Mouse (Mus musculus) forebrain, embryonic 12.5 days (tissue): ENCODE data around the gene Ankdd1a. TPM values are rescaled to one million over a fixed set of nuclear protein-coding genes. Genes with fewer than 3 reads are reported as not detected.

ENCODE experiments used
- ATAC-seq: fragments of 200-750 bp; cut with Nextera tagmentation; 2 replicates; pipeline ENCODE4 v1.8.0; 2017; ENCODE audit warnings: moderate TSS enrichment; ENCODE audit not compliant: low FRiP score
- H3K27ac ChIP-seq: fragments of 300-500 bp; sonication (generic); 2 replicates; pipeline ENCODE4 v1.5.1; 2016; ENCODE audit warnings: mild to moderate bottlenecking
- H3K27me3 ChIP-seq: fragments of 300-500 bp; sonication (generic); 2 replicates; pipeline ENCODE4 v1.6.1; 2016; ENCODE audit warnings: mild to moderate bottlenecking
- H3K36me3 ChIP-seq: fragments of 300-500 bp; sonication (generic); replicated peaks from 2 replicates; pipeline ENCODE4 v1.6.1; 2016; ENCODE audit warnings: mild to moderate bottlenecking
- H3K4me1 ChIP-seq: fragments of 300-500 bp; sonication (generic); 2 replicates; pipeline ENCODE4 v1.6.1; 2016
- H3K4me2 ChIP-seq: fragments of 300-500 bp; sonication (generic); 2 replicates; pipeline ENCODE4 v1.6.1; 2016; ENCODE audit warnings: mild to moderate bottlenecking, moderate library complexity
- H3K4me3 ChIP-seq: fragments of 300-500 bp; sonication (generic); replicated peaks from 2 replicates; pipeline ENCODE4 v1.5.1; 2016; ENCODE audit warnings: mild to moderate bottlenecking
- H3K9ac ChIP-seq: fragments of 300-500 bp; sonication (generic); 2 replicates; pipeline ENCODE4 v1.6.1; 2016; ENCODE audit warnings: mild to moderate bottlenecking
- H3K9me3 ChIP-seq: fragments of 300-500 bp; sonication (generic); 2 replicates; pipeline ENCODE4 v1.6.1; 2016
- WGBS: fragments of 180-500 bp; shearing (Covaris S2); methylation state at CpG from one replicate; pipeline ENCODE4 v1.1.7; 2016; 5-methylcytosine and 5-hydroxymethylcytosine counted together
- polyA plus RNA-seq: library from polyadenylated mRNA; unstranded; fragments of >200 nt; fragmentation: Nextera tagmentation; extraction: Ambion mirVana; gene quantifications from 2 replicates; pipeline ENCODE4 v1.2.1, GENCODE M21; 2016

Ankdd1a gene
- polyA plus RNA-seq, 1 experiment from 2014 or later, result 0.18 TPM

DNA sequence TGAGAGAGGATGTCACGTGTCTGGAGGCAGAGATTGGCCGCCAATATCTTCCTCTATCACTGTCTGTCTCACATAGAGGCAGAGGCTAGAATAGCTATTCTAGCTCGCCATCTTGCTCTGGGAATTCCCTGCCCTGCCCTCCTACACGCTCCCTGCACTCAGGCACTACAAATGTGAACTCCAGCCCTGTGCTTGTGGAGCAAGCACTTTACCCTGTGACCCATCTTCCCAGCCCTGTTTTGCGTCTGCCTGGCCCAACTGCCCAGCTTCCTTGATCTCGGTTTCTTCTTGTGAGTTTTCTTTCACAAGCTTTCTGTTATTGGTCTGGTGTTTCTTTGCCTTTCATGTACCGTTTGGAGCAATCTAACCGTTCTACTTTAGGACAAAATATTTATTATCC, 40.8 kb downstream of the Ankdd1a start:
- 89% methylated on average over 8 of the region's 8 CpGs for WGBS
- Histone ChIP-seq H3K4me2 (no peak overlapping the region), H3K4me3 (no peak overlapping the region), H3K9ac (no peak overlapping the region), H3K36me3 (peaks cover 83% of the 10 kb centered on the region), H3K27me3 (no peaks in the 10 kb centered on the region; the same call in 1 of the 2 replicates), H3K4me1 (no peaks in the 10 kb centered on the region), H3K27ac (no peak overlapping the region), H3K9me3 (no peaks in the 10 kb centered on the region)
- ATAC-seq, result no peak

DNA sequence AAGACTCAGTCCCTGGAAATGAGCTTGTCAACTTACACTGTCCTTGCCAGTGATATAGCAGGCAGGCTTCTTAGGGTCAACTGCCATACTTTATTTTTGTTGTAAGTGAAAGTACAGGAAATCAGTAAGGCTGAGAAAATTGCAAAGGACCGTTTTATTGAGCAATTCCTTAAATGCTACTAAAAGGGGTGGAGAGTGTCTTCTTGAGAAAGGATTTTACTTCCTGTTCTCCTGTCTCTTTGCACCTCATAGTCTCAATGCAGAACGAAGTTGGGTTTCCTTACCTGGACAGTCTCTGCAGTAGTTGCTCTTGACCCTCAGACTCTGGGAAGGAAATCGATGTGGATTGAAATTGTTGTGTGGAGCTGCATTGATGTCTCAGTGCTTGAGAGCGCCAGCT, 47.2 kb downstream of the Ankdd1a start:
- no peak for ATAC-seq
- no peak overlapping the region for H3K27ac ChIP-seq
- H3K36me3 ChIP-seq, result peaks cover 65% of the 10 kb centered on the region
- no peaks in the 10 kb centered on the region; the same call in 1 of the 2 replicates for H3K27me3 ChIP-seq
- WGBS, result 95% methylated on average over 4 of the region's 4 CpGs
- no peak overlapping the region for H3K9ac ChIP-seq
- H3K4me2 ChIP-seq, result no peak overlapping the region
- H3K4me3 ChIP-seq, result no peak overlapping the region
- H3K9me3 ChIP-seq, result no peaks in the 10 kb centered on the region
- H3K4me1 ChIP-seq, result 0 out of 2 replicates have a peak, but pooled peaks cover 4% of the 10 kb centered on the region

DNA sequence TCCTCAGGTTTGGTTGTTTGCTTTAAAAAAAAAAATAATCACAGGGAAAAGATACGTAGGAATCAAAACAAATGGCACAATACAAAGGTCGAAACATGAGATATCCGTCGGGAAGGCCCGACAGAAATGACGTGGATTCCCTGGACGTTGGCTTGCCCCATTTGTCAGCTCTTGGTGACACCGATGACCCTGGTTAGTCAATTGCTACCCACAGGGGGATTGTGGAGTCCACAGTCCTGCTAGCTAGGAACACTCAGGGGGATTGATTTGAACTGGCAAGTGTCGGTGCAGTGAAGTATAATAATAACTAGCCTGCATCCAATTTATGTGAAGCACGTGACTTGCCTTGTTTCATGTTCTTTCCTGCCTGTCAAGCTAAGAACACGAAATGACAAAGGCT, 52.3 kb downstream of the Ankdd1a start:
- Histone ChIP-seq H3K27me3 (no peaks in the 10 kb centered on the region), H3K4me2 (no peak overlapping the region), H3K27ac (no peak overlapping the region), H3K4me1 (peaks cover 8% of the 10 kb centered on the region), H3K9me3 (no peaks in the 10 kb centered on the region), H3K9ac (no peak overlapping the region), H3K4me3 (no peak overlapping the region), H3K36me3 (peaks cover 50% of the 10 kb centered on the region)
- no peak for ATAC-seq
- 79% methylated on average over 11 of the region's 11 CpGs for WGBS

DNA sequence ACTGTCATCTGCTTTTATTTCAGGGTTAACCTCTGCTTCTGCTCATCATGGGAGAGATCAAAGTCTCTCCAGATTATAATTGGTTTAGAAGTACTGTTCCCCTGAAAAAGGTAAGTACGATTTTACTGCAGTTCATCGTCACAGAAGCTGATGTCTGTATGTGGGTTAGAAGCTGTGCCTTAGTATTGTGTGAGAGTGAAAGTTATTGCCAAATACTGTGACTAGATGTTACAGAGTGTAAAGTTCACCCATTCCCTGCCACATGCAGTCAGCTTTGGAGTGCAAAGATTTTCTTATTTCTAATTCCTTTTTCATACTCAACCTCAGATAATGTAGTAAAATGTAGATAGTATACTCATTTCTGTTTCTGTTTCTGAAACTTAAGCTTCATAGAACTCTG, 54.8 kb downstream of the Ankdd1a start:
- H3K36me3 ChIP-seq, result peaks cover 38% of the 10 kb centered on the region
- no peaks in the 10 kb centered on the region for H3K9me3 ChIP-seq
- H3K27me3 ChIP-seq, result no peaks in the 10 kb centered on the region
- no peak overlapping the region for H3K27ac ChIP-seq
- WGBS, result 82% methylated on average over 2 of the region's 2 CpGs
- H3K9ac ChIP-seq, result no peak overlapping the region
- H3K4me2 ChIP-seq, result no peak overlapping the region
- no peak for ATAC-seq
- H3K4me1 ChIP-seq, result peaks cover 22% of the 10 kb centered on the region
- no peak overlapping the region for H3K4me3 ChIP-seq

DNA sequence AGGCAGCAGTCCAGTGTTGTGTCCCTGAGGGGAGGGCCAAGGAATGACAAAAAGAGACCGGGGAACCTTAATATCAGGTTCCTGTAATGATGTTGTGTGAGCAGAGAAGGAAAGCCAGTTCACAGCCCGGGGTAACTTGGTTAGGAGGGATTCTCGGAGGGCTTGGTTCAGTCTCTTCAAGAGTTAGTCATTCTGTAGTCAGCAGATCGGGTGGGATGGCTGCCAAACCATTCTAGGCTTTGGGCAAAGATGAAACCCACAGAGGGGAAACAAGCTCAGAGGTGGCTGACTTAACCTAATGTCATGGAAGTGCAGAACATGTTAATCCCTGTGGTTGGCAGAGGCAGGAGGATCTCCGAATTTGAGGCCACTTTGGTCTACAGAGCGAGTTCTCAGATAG, 55.8 kb downstream of the Ankdd1a start:
- WGBS, result 96% methylated on average over 6 of the region's 6 CpGs
- Histone ChIP-seq H3K27ac (no peak overlapping the region), H3K36me3 (peaks cover 28% of the 10 kb centered on the region), H3K9ac (no peak overlapping the region), H3K27me3 (no peaks in the 10 kb centered on the region), H3K4me3 (no peak overlapping the region), H3K4me2 (no peak overlapping the region), H3K9me3 (no peaks in the 10 kb centered on the region), H3K4me1 (peaks cover 23% of the 10 kb centered on the region)
- no peak for ATAC-seq

DNA sequence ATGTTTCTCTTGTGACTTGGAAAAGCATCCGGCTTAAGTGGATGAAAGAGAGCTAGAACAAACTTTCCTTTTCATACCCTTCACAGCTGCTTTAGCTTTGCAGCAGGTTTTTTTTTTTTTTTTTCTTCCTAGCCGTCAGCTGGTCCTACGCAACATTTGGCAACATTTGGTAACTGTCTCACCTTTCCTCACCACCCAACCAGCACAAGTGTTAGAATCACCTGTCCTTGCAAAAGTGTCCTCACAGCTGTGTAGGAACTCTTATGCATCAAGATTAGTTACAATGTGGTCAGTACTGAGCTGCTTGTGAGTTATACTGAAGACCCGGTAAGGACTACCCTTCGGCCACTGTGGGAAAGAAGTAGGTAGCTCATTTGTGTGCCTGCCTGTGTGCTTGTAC, 57.4 kb downstream of the Ankdd1a start:
- 84% methylated on average over 5 of the region's 5 CpGs for WGBS
- Histone ChIP-seq H3K36me3 (peaks cover 18% of the 10 kb centered on the region), H3K9ac (no peak overlapping the region), H3K27me3 (no peaks in the 10 kb centered on the region), H3K27ac (no peak overlapping the region), H3K4me3 (no peak overlapping the region), H3K4me1 (peaks cover 23% of the 10 kb centered on the region), H3K9me3 (no peaks in the 10 kb centered on the region), H3K4me2 (no peak overlapping the region)
- no peak for ATAC-seq

DNA sequence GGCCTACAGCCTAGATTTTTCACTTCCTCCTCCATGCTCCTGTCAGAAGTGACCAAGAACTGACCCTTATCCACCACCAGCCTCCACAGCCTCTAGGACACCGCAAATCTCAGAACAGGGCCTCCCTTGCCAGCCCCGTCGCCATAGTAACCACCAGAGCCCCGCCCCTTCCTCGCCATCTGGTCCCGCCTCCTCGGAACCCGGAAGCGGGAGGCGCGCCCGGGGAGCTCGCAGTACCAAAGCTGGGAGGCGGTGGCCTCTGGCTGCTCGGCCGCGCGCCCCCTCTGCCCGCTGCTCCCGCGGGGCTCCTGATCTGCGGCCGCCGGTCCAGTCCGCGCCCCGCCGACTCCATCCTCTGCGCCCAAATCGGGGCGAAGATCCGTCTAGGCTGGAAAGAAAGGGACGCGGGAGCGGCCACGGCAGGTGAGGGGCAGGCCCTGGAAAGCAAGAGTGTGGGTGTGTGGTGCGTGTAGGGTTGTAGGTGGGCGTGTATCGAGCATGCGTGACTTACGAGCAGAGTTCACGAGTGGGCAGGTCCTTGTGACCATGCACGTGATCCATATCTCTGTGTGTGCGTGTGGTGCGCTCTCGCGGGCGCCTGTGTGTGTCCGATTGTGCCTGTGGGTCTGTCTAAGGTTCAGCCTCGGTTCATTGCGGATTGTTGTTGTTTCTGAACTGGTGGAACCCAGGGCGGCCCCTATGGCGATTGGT, 59.1 kb downstream of the Ankdd1a start, which contains the start of gene Spg21:
TSS of gene Spg21 (plus strand) at position 216 of the 711 bp plus-strand sequence.
- H3K27me3 ChIP-seq, result no peaks in the 10 kb centered on the region
- H3K4me1 ChIP-seq, result peaks cover 23% of the 10 kb centered on the region
- peak within 1 kb of the TSS; percentile 83 for H3K27ac ChIP-seq
- no peaks in the 10 kb centered on the region for H3K9me3 ChIP-seq
- H3K4me3 ChIP-seq, result peak within 1 kb of the TSS; percentile 87
- H3K36me3 ChIP-seq, result peaks cover 8% of the 10 kb centered on the region
- H3K4me2 ChIP-seq, result peak within 1 kb of the TSS; percentile 64
- under 1% methylated on average over 53 of the region's 53 CpGs for WGBS
- peak; percentile 98 for ATAC-seq
- peak within 1 kb of the TSS; percentile 89 for H3K9ac ChIP-seq

DNA sequence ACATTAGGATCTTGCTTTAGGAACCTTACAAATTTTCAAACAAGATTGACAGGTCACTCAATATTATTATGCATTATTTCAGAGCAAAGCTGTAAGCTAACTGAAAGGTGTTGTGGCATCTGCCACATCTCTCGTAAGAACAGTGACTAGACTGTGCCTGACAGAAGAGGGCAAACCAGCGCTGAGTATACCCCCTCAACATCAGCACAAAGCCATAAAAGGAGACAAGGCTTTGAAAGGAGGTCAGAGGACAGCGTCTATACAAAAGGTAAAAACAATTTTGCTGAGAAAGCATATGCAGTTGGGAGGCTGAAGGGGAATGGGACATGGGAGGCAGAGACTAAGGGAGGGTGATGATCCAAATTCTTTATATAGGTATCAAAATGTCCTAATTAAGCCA, 59.8 kb downstream of the Ankdd1a start:
- ATAC-seq, result peak; percentile 11; the same call in 1 of the 2 replicates
- 0 out of 2 replicates have a peak overlapping the region, but pooled peaks have one; percentile 29 for H3K9ac ChIP-seq
- no peaks in the 10 kb centered on the region for H3K9me3 ChIP-seq
- H3K27ac ChIP-seq, result peak overlapping the region; percentile 83
- peaks cover 23% of the 10 kb centered on the region for H3K4me1 ChIP-seq
- no peaks in the 10 kb centered on the region for H3K27me3 ChIP-seq
- peaks cover 1% of the 10 kb centered on the region; the same call in 1 of the 2 replicates for H3K36me3 ChIP-seq
- H3K4me3 ChIP-seq, result peak overlapping the region; percentile 87
- H3K4me2 ChIP-seq, result peak overlapping the region; percentile 64
- 35% methylated on average over 3 of the region's 3 CpGs for WGBS

DNA sequence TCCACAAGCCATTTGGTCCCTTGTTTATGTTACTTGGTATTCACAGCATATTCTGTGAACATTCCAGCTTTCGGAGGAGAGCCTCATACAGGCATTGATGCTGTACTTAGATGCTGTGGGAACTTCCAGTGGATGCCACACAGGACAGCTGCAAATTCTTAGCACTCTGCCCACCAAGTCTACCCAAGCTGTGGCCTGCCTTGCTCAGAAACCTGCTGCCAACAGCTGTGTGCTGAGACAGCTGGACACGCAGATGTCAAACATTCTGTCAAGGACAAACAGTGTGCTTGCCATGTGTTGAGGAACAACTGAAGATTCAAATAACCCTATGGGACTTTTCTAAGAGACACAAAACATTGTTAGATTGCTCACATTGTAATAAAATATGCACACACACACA, 61.0 kb downstream of the Ankdd1a start:
- no peaks in the 10 kb centered on the region for H3K27me3 ChIP-seq
- H3K9ac ChIP-seq, result no peak overlapping the region; the same call in 1 of the 2 replicates
- no peak overlapping the region for H3K27ac ChIP-seq
- H3K4me1 ChIP-seq, result peaks cover 23% of the 10 kb centered on the region
- H3K4me2 ChIP-seq, result no peak overlapping the region
- WGBS, result 93% methylated on average over 2 of the region's 2 CpGs
- H3K4me3 ChIP-seq, result no peak overlapping the region
- no peak for ATAC-seq
- H3K36me3 ChIP-seq, result no peaks in the 10 kb centered on the region
- no peaks in the 10 kb centered on the region for H3K9me3 ChIP-seq

DNA sequence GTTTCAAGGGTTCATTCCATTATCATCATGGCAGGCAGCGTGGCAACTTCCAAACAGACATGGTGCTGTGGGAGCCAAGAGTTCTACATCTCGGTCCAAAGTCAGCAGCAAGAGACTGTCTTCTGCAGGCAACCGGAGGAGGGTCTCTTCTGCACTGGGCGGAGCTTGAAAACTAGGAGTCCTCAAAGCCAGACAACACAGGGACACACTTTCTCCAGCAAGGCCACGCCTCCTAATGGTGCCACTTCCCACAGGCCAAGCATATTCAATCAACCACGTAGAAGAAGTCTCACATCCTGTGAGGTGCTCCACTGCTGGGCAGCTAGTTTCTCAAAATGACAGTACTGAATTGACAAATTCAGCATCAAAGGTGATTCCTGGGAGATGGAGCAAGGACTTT, 72.0 kb downstream of the Ankdd1a start:
- H3K27ac ChIP-seq, result no peak overlapping the region
- no peak overlapping the region for H3K4me3 ChIP-seq
- no peak for ATAC-seq
- H3K9ac ChIP-seq, result no peak overlapping the region
- peaks cover 69% of the 10 kb centered on the region for H3K36me3 ChIP-seq
- H3K9me3 ChIP-seq, result no peaks in the 10 kb centered on the region
- H3K4me1 ChIP-seq, result no peaks in the 10 kb centered on the region
- WGBS, result 89% methylated on average over 6 of the region's 6 CpGs
- H3K27me3 ChIP-seq, result no peaks in the 10 kb centered on the region
- no peak overlapping the region for H3K4me2 ChIP-seq

DNA sequence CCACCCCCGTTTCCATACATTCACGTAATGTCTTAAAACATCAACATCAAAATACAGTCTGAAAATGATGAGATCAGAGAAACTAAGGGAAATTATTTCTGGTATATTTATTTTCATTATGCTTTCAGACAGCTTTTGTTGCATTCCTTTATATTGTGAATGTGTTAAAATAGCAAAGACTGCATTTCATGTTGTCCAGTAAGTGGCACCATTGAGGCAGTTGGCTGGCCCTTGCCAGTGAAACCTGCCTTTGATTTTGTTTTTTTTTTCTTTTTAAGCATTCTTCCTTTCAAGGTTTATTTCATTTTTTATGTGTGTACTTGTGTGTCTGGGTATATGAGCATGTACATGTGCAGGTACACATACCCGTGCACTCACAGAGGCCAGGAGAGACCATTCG, 75.3 kb downstream of the Ankdd1a start:
- H3K36me3 ChIP-seq, result peaks cover 60% of the 10 kb centered on the region
- no peak for ATAC-seq

More for the DNA sequence above, 75.3 kb downstream of the Ankdd1a start:
- Histone ChIP-seq H3K4me2 (no peak overlapping the region), H3K4me3 (no peak overlapping the region), H3K9me3 (no peaks in the 10 kb centered on the region), H3K27ac (no peak overlapping the region), H3K4me1 (no peaks in the 10 kb centered on the region), H3K9ac (no peak overlapping the region), H3K27me3 (no peaks in the 10 kb centered on the region)
- 97% methylated on average over 4 of the region's 4 CpGs for WGBS
